Mouse (Mus musculus) frontal cortex, postnatal 10 days (tissue): ENCODE measurements around the gene Ccdc160.

Experiments used
- DNase-seq, 2 experiments: peaks; one replicate each; pipeline ENCODE4 v3.0.0; 2022; ENCODE audit warnings: low spot score in 2 of 2, mixed read lengths in 1 of 2

Gene Ccdc160

GRCm38 (mm10) chrX:52790980-52791593, at the start of gene Ccdc160:
Gene Ccdc160, plus strand, starts transcription at chrX:52791200.
- peak; percentile 27 to 54 for DNase-seq

- DNase-seq: no peak
These were observed 47.2 kb upstream of the Ccdc160 start for GRCm38 (mm10) chrX:52743781-52744180.

- DNase-seq: peak in 1 of 2 experiments; percentile 7
These were observed 46.6 kb upstream of the Ccdc160 start for GRCm38 (mm10) chrX:52744201-52745051.

DNA sequence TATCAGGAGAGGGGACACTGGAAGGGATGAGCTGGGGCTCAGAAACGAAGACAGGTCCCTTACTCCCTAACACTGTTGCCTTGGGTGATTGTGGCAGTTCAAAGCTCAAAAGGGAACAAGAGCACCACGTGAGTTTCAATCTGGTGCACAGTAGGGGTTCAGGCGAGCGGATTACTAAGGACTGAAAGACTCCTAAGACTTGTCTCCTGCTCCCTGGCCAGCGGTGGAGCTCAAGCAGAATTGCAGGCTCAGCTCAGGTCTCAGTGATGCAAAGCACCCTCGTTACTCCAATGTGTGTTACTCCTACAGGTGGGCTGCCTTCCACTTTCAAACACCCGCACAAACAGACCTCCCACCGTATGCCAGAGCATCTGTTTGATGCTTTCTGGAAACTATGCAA, 45.5 kb upstream of the Ccdc160 start:
- DNase-seq: peak in 1 of 2 experiments; percentile 5

GRCm38 (mm10) chrX:52745917-52746316, 45.1 kb upstream of the Ccdc160 start:
- no peak for DNase-seq

GRCm38 (mm10) chrX:52746849-52747248, 44.2 kb upstream of the Ccdc160 start:
- no peak for DNase-seq

DNA sequence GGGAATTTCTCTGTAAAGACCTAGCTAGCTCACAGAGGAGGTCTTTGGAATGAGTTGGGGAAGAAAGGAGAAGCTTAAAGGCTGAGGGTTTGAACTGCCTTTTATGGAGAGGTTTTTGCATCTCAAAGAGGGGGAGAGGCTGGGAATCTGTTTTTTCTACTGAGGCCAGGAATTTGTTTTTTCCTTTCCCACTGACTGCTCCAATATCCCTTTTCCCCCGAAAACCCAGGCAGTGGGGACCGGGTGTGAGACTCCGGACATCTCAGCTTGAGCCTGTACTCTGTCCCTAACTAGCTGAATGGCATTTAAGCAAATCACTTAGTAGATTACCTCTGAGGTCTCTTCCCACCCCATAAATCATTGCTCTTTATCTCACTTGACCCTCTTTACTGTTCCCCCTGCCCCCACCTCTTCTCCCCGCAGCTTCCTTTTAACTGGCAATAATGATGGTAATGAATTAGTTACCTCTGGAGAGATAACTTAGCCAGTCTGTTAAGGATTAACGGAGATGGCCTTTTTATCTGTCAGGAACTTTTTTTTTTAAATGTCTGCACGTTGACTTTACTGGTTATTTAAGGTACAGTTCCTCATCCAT, 37.4 kb upstream of the Ccdc160 start:
- no peak for DNase-seq

DNA sequence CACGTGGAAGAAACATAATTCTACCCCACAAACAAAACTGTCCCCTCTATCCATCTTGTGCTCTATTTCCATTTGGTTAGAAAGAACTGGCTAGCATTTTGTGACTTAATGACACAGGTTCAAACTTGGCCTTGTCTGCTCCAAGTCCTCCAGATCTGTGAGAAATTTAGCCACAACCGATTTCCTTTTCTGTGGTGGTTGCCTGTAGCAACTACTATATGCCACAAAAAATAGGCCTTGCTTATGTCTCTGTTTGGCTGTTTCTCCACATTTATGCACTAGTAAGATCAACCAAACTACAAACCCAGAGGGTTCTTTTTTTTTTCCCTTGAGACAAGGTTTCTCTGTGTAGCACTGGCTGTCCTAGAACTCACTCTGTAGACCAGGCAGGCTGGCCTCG, 33.8 kb upstream of the Ccdc160 start:
- DNase-seq: no peak

DNA sequence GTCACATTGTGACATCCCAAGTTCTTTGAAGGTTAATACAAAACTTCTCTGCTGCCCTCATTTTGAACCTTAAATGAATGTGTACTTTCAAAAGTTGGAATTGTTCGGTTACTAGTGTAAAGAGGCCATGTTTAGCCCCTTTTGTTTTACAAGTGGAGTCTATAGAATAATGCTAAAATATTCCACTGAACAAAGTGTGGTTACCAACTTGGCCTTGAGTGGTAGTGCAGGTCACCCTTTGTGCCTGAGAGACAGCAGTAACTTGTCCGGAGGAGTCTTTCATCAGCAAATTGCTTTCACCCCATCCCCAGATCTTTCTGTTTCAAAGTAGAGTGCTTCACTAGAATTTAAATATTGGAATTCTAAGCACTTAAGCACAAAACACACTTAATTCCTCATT, 31.8 kb upstream of the Ccdc160 start:
- DNase-seq: no peak

DNA sequence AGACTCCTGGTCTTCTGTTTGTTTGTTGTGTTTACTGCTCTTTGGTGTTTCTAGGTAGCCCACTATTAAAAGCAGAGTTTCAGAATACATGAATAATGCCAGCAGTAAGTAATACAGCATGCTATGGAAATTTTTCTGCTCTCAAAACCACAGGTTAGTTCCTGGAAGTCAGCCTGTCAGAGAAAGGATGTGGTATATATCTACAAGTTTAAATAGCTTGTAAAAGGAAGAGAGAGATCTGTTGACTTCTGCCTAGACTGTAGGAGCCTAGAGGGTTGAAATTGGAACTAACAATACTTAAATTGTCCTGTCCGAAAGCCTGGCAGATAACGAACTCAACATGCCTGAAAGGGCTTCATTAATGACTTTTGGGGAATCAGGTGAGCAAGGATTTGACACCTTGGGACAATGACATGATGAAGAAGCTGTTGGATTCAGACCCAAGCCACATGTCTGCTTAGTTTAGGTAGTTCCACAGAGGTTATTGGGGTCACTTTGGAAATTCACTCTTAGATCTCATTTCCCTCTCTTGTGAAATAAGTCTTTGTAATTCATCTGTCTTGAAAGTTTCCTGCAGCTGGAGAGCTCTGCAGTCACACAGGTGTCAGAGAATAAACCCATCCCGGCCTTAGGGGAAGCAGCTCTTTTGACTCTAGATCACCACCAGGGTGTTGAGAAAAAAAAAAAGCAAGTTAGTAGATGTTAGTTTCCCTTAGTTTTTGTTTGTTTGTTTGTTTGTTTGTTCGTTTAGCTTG, 30.6 kb upstream of the Ccdc160 start:
- no peak for DNase-seq

DNA sequence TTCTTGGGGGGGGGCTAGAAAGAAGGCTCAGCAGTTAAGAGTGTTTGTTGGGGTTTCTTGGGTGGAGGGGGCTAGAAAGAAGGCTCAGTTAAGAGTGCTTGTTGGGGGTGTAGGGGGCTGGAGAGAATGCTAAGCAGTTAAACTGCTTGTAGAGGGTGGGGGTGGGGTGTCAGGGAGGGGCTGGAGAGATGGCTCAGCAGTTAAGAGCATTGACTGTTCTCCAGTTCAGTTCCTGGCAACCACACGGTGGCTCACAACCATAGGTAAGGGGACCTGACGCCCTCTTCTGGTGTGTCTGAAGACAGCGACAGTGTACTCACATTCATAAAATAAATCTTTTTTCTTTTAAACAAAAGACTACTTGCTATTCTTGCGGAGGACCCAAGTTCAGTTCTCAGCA, 28.8 kb upstream of the Ccdc160 start:
- DNase-seq: no peak

GRCm38 (mm10) chrX:52775973-52776372, 15.0 kb upstream of the Ccdc160 start:
- no peak for DNase-seq

DNA sequence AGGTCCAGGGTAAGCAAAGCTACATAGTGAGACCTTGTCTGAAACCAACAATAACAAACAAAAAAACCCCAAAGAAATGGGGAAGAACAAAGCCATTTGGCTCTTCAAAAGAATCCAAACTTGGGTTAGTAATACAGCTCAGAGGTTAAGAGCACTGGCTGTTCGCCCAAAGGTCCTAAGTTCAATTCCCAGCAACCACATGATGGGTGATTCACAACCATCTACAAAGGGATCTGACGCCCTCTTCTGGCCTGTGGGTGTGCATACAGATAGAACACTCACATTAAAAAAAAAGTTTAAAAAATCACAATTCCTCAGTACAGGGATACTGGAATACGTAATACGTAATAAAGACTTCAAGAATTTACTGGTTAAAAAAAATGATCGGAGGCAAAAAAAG, 13.3 kb upstream of the Ccdc160 start:
- no peak for DNase-seq

GRCm38 (mm10) chrX:52783898-52784297, 7.1 kb upstream of the Ccdc160 start:
- no peak for DNase-seq

DNA sequence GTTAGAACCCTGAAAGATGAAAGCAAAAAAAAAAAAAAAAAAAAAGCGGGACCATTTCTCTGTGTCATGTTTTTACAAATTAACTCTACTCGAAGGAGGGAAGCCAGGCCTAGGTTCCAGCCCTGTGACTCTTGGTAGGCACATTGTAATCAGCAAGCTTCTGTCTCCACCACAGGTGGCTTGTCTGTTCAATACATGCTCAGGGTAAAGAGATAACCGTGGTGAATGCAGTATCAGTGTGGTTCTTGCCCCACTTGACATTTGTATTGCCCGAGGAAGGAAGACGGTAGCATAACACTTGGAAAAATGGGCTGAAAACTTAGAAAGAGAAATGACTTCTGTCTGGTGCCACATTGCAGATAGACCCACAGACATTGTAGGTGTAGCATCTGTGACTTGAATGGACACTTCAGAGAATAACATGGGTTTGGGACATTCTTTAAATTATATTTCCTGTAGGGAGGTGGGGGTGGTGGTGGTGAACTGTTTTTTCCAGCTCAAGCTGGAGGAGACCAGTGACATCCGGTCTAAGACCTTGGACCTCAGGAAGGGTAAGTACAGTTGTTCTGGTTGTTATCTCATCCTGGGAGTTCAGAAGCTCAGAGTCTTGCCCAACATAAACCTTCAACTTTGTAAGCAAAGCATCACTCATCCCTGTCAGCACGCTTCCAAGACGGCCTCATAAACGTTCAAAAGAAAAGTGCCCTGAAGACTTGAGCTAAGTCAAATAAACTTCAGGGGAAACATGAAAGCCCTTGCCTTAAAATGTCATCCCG, 1.1 kb downstream of the Ccdc160 start:
- no peak for DNase-seq

DNA sequence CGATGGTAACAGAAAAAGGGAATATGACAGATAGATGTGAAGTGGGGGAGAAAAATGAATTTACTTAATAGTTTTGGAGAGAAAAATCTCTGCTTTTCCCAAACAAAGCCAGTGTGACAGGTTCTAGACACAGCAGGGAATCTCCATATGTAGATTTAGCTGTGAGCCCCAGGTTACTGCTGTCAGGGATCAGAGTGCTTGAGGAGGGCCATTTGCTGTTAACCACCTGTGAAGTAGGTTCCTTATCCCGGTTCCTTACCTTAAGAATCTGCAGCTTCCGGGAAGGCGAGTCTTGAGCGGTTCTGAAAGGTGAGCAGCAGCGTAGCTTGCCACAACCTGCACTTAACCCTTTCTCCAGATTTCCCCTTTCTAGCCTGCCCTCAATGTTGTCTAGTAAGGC, 1.9 kb downstream of the Ccdc160 start:
- no peak for DNase-seq

GRCm38 (mm10) chrX:52795816-52796215, 4.8 kb downstream of the Ccdc160 start:
- no peak for DNase-seq

GRCm38 (mm10) chrX:52797031-52797625, 6.1 kb downstream of the Ccdc160 start:
- no peak for DNase-seq

DNA sequence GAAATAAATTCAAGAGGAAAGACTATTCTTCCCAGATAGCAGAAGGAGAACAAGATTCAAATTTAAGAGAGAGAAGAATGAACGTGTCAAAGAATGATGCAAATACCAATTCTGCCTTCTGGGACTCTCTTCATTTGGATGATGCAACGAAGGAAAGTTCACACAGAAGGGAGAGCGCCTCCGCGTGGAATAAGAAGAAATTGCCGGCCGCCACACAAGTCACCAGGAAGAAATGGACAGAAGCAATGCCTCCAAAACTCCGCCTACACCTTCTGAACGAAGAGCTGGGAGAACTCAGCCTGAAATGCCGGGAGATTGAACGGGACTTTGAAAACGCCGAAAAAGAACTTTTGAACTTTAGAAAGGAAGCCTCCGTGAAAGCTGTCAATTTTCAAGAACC, 7.3 kb downstream of the Ccdc160 start:
- DNase-seq: no peak

- no peak for DNase-seq
These were observed 8.6 kb downstream of the Ccdc160 start for GRCm38 (mm10) chrX:52799566-52799965.

GRCm38 (mm10) chrX:52819338-52819737, 28.3 kb downstream of the Ccdc160 start:
- DNase-seq: no peak
